Mouse (Mus musculus) kidney, adult 9 months (tissue): ENCODE measurements around the gene Gm20605.
"Not testable (repeated sequence)": the region's sequence is repeated elsewhere in the genome, so short reads cannot be mapped to it uniquely, and the experiment has no call there.

Experiments used
- DNase-seq: peaks from one replicate; pipeline ENCODE4 v3.0.0; 2022

Gene Gm20605

GRCm38 (mm10) chr5:137613550-137613949 is 15.4 kb upstream of the Gm20605 start, which contains the start of gene Pcolce:
Gene Pcolce (minus strand): TSS chr5:137613784.
- no peak for DNase-seq

- not testable (repeated sequence) for DNase-seq
Measured at GRCm38 (mm10) chr5:137614921-137615320, 14.1 kb upstream of the Gm20605 start.

GRCm38 (mm10) chr5:137615347-137615746 is 13.6 kb upstream of the Gm20605 start:
- no peak for DNase-seq

GRCm38 (mm10) chr5:137623937-137624530 is 4.9 kb upstream of the Gm20605 start:
- no peak for DNase-seq

- peak; percentile 53 for DNase-seq
Measured at GRCm38 (mm10) chr5:137627991-137628390, 984 bp upstream of the Gm20605 start.

GRCm38 (mm10) chr5:137629306-137629721 is 339 bp downstream of the Gm20605 start:
- peak; percentile 86 for DNase-seq

- peak; percentile 78 for DNase-seq
Measured at GRCm38 (mm10) chr5:137629906-137630545, 1.1 kb downstream of the Gm20605 start.

- peak; percentile 70 for DNase-seq
Measured at GRCm38 (mm10) chr5:137630602-137631001, 1.6 kb downstream of the Gm20605 start.

GRCm38 (mm10) chr5:137631171-137631570 is 2.2 kb downstream of the Gm20605 start:
- DNase-seq = no peak

GRCm38 (mm10) chr5:137631591-137631990 is 2.6 kb downstream of the Gm20605 start:
- DNase-seq = no peak

- no peak for DNase-seq
Measured at GRCm38 (mm10) chr5:137633397-137634084, 4.6 kb downstream of the Gm20605 start.

- DNase-seq = no peak
Measured at GRCm38 (mm10) chr5:137639472-137639871, 10.5 kb downstream of the Gm20605 start.

- DNase-seq = peak; percentile 47
Measured at GRCm38 (mm10) chr5:137641054-137641453, 12.1 kb downstream of the Gm20605 start, which contains the start of gene Sap25. Gene Sap25 (plus strand): TSS chr5:137641334.

GRCm38 (mm10) chr5:137642886-137643285 is 13.9 kb downstream of the Gm20605 start:
- no peak for DNase-seq

- DNase-seq = no peak
Measured at GRCm38 (mm10) chr5:137644484-137644883, 15.5 kb downstream of the Gm20605 start.

- DNase-seq = no peak
Measured at GRCm38 (mm10) chr5:137645091-137645651, 16.2 kb downstream of the Gm20605 start.

- peak; percentile 45 for DNase-seq
Measured at GRCm38 (mm10) chr5:137645652-137646091, 16.7 kb downstream of the Gm20605 start, which contains the start of gene Irs3. Gene Irs3 (minus strand): TSS chr5:137645714.

GRCm38 (mm10) chr5:137647827-137648601 is 19.0 kb downstream of the Gm20605 start:
- no peak for DNase-seq

- no peak for DNase-seq
Measured at GRCm38 (mm10) chr5:137649251-137649650, 20.3 kb downstream of the Gm20605 start.

- DNase-seq = no peak
Measured at GRCm38 (mm10) chr5:137649669-137650571, 20.9 kb downstream of the Gm20605 start.

GRCm38 (mm10) chr5:137652474-137652873 is 23.5 kb downstream of the Gm20605 start:
- DNase-seq = peak; percentile 72
